Mouse (Mus musculus) G1E (cell line): ENCODE measurements around the gene Col4a2.

Experiments
- CTCF ChIP-seq: IDR thresholded peaks from 2 replicates; pipeline ENCODE4 v1.5.1; 2012; ENCODE audit warnings: low read depth, low read length, inconsistent platforms, mixed read lengths
- GATA1 ChIP-seq: IDR thresholded peaks from 2 replicates; pipeline ENCODE4 v1.6.1; 2012; ENCODE audit warnings: borderline replicate concordance, low read length, inconsistent platforms, mixed read lengths
- GATA2 ChIP-seq: IDR thresholded peaks from 2 replicates; pipeline ENCODE4 v1.6.1; 2012; ENCODE audit warnings: low read depth, low read length, inconsistent platforms, borderline replicate concordance
- TAL1 ChIP-seq: conservative IDR thresholded peaks from 2 replicates; pipeline ENCODE4 v1.6.1; 2012; ENCODE audit warnings: low read depth, low read length, inconsistent platforms, mixed read lengths

- TF ChIP-seq CTCF = no peak
- TF ChIP-seq TAL1 = no peak
- TF ChIP-seq GATA2 = no peak
- no peak for TF ChIP-seq GATA1
Measured at GRCm38 (mm10) chr8:11415089-11415488, 102.5 kb downstream of the Col4a2 start.
